16 mouse cellular contexts compared by ENCODE assay signal in the genomic region with DNA sequence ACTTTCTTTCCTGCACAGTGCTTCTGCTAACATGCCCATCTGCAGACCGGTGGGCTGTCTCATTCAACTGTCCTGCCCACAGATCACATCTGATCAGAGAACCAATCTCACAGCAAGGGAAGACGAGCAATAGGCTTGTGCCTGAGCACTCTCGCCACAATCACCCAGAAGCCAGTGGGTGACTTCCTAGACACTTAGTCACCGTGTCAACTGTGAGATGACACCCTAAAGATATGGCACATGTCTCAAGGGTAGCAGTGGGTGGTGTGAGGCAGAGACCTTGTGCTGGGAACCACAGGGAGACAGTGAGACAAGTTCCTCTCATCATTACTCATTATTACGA. TPM values are rescaled to one million over a fixed set of nuclear protein-coding genes. Genes with fewer than 3 reads are reported as not detected.
A peak's percentile ranks its signal among the peaks of the same experiment; 100 is the strongest.
DNase-seq lines count a peak whose midpoint lies in the region; ATAC-seq and TF ChIP-seq lines count a peak whose summit lies in the region.
"Had no signal": no experiment of that assay in that cellular context is flagged by ENCODE, and none has a peak within 500 bp of the region (broad histone marks: within the 10 kb centered on the region; RNA-seq: fewer than 3 reads in every experiment).

No protein-coding gene starts in this region.

- H3K79me2 ChIP-seq in MEL (ENCODE audit: control insufficient read depth, insufficient read depth, low read length, poor library complexity), result no peaks in the 10 kb centered on the region

- no peak overlapping the region for H3K4me3 ChIP-seq in liver, embryonic 11.5 days (ENCODE audit: low read depth, low read length)
- peak overlapping the region; percentile 17 to 21; a peak in 3 of 4 replicates for H3K4me3 ChIP-seq in MEL (ENCODE audit: control insufficient read depth in 1 of 2, insufficient read depth in 1 of 2, low read depth in 2 of 2, low read length in 2 of 2)
- no peak overlapping the region for H3K4me3 ChIP-seq in liver, embryonic 12.5 days
- H3K4me3 ChIP-seq in hindbrain, embryonic 11.5 days (ENCODE audit: low read depth, low read length), result no peak overlapping the region
- H3K4me3 ChIP-seq: embryonic facial prominence, embryonic 10.5 days; hindbrain, embryonic 13.5 days; layer of hippocampus, adult 2 months; midbrain, embryonic 12.5 days; neural tube, embryonic 13.5 days had no signal

- H3K27me3 ChIP-seq in liver, embryonic 11.5 days (replicated peaks; ENCODE audit: control insufficient read depth, insufficient read depth, low read length), result no peaks in the 10 kb centered on the region
- H3K27me3 ChIP-seq in MEL (ENCODE audit: control insufficient read depth in 1 of 2, insufficient read depth in 2 of 2, low read length in 2 of 2), result no peaks in the 10 kb centered on the region
- no peaks in the 10 kb centered on the region for H3K27me3 ChIP-seq in liver, embryonic 12.5 days (replicated peaks)
- no peaks in the 10 kb centered on the region for H3K27me3 ChIP-seq in hindbrain, embryonic 11.5 days (ENCODE audit: control insufficient read depth, insufficient read depth, low read length)
- H3K27me3 ChIP-seq: hindbrain, embryonic 13.5 days; midbrain, embryonic 12.5 days; neural tube, embryonic 13.5 days had no signal

- no peak overlapping the region for H3K4me2 ChIP-seq in liver, embryonic 11.5 days
- no peak overlapping the region for H3K4me2 ChIP-seq in liver, embryonic 12.5 days
- no peak overlapping the region for H3K4me2 ChIP-seq in hindbrain, embryonic 11.5 days (replicated peaks; ENCODE audit: low read depth, low read length)
- H3K4me2 ChIP-seq: hindbrain, embryonic 13.5 days; midbrain, embryonic 12.5 days; neural tube, embryonic 13.5 days had no signal

- no peak overlapping the region for H3K9ac ChIP-seq in liver, embryonic 11.5 days (ENCODE audit: low read depth, low read length)
- H3K9ac ChIP-seq in MEL (ENCODE audit: control insufficient read depth, low read depth, low read length, poor library complexity, severe bottlenecking), result peak overlapping the region; percentile 27
- H3K9ac ChIP-seq in liver, embryonic 12.5 days, result no peak overlapping the region
- H3K9ac ChIP-seq in hindbrain, embryonic 11.5 days (ENCODE audit: low read depth, low read length), result no peak overlapping the region
- H3K9ac ChIP-seq: hindbrain, embryonic 13.5 days; liver, embryonic 14.5 days; midbrain, embryonic 12.5 days; neural tube, embryonic 13.5 days had no signal

- no peak overlapping the region for H3K27ac ChIP-seq in liver, embryonic 11.5 days (ENCODE audit: low read depth, low read length)
- H3K27ac ChIP-seq in MEL (ENCODE audit: control insufficient read depth, low read depth, low read length), result peak overlapping the region; percentile 51
- no peak overlapping the region for H3K27ac ChIP-seq in liver, embryonic 12.5 days
- no peak overlapping the region for H3K27ac ChIP-seq in hindbrain, embryonic 11.5 days (ENCODE audit: low read depth, low read length)
- H3K27ac ChIP-seq: embryonic facial prominence, embryonic 10.5 days; hindbrain, embryonic 13.5 days; layer of hippocampus, adult 2 months; liver, embryonic 14.5 days; midbrain, embryonic 12.5 days; neural tube, embryonic 13.5 days had no signal

- DNase-seq in liver, embryonic 11.5 days (ENCODE audit: low spot score), result no peak
- DNase-seq in liver (no peak), MEL (ENCODE audit: low read depth, low spot score) (peak; percentile 90)
- no peak for DNase-seq in hindbrain, embryonic 11.5 days (ENCODE audit: low spot score)
- DNase-seq in embryo, embryonic 10.5 days (ENCODE audit: low spot score), result no peak
- DNase-seq: cerebellum, adult 2 months had no signal

- H3K36me3 ChIP-seq in liver, embryonic 11.5 days (ENCODE audit: control insufficient read depth, insufficient read depth, low read length), result no peaks in the 10 kb centered on the region
- H3K36me3 ChIP-seq in MEL (ENCODE audit: control insufficient read depth in 1 of 2, insufficient read depth in 2 of 2, low read length in 2 of 2), result peaks cover 0 to 30% of the 10 kb centered on the region in 2 experiments; a peak in 2 of 4 replicates
- no peaks in the 10 kb centered on the region for H3K36me3 ChIP-seq in liver, embryonic 12.5 days
- H3K36me3 ChIP-seq in hindbrain, embryonic 11.5 days (ENCODE audit: control insufficient read depth, insufficient read depth, low read length), result no peaks in the 10 kb centered on the region
- H3K36me3 ChIP-seq: embryonic facial prominence, embryonic 10.5 days; hindbrain, embryonic 13.5 days; midbrain, embryonic 12.5 days; neural tube, embryonic 13.5 days had no signal

- no peaks in the 10 kb centered on the region for H3K9me3 ChIP-seq in liver, embryonic 11.5 days (ENCODE audit: control insufficient read depth, low read length)
- H3K9me3 ChIP-seq in MEL (replicated peaks; ENCODE audit: insufficient read depth, low read length), result no peaks in the 10 kb centered on the region
- no peaks in the 10 kb centered on the region for H3K9me3 ChIP-seq in liver, embryonic 12.5 days (replicated peaks)
- no peaks in the 10 kb centered on the region for H3K9me3 ChIP-seq in hindbrain, embryonic 11.5 days (ENCODE audit: control insufficient read depth, low read length)
- H3K9me3 ChIP-seq: embryonic facial prominence, embryonic 10.5 days; hindbrain, embryonic 13.5 days; midbrain, embryonic 12.5 days; neural tube, embryonic 13.5 days had no signal

- TF ChIP-seq RAD21 in MEL (IDR thresholded peaks at IDR 0.05; ENCODE audit: low read depth, low read length), result no peak

- peak; percentile 37; the same call in 1 of the 2 replicates for ATAC-seq in liver, embryonic 11.5 days (replicated peaks; ENCODE audit: low FRiP score)
- ATAC-seq in liver, embryonic 12.5 days, result peak; percentile 52; the same call in 1 of the 2 replicates
- peak; percentile 28; the same call in 1 of the 2 replicates for ATAC-seq in neutrophil, adult 5-6 weeks (ENCODE audit: extremely low read depth, insufficient number of reproducible peaks, low FRiP score, poor library complexity, severe bottlenecking)
- ATAC-seq in hindbrain, embryonic 11.5 days (ENCODE audit: low FRiP score), result no peak
- ATAC-seq in cerebellum, adult (ENCODE audit: insufficient number of reproducible peaks, low FRiP score, low TSS enrichment), result no peak

- TF ChIP-seq CTCF in MEL (IDR thresholded peaks at IDR 0.05 in 2 of 3, conservative IDR thresholded peaks at IDR 0.05 in 1 of 3; ENCODE audit: control insufficient read depth in 1 of 3, insufficient read depth in 1 of 3, low read depth in 2 of 3, low read length in 3 of 3, poor library complexity in 1 of 3, severe bottlenecking in 1 of 3), result no peak

- TF ChIP-seq EP300 in MEL (IDR thresholded peaks at IDR 0.05; ENCODE audit: low read depth in 1 of 2, low read length in 2 of 2), result peak; percentile 32 to 72; a peak in 3 of 4 replicates

- H3K4me1 ChIP-seq in liver, embryonic 11.5 days (replicated peaks; ENCODE audit: control insufficient read depth, insufficient read depth, low read length), result peaks cover 7% of the 10 kb centered on the region; the same call in 1 of the 2 replicates
- H3K4me1 ChIP-seq in MEL (ENCODE audit: control insufficient read depth in 1 of 2, insufficient read depth in 2 of 2, low read length in 2 of 2), result peaks cover 13 to 32% of the 10 kb centered on the region in 2 experiments
- peaks cover 36% of the 10 kb centered on the region for H3K4me1 ChIP-seq in liver, embryonic 12.5 days
- H3K4me1 ChIP-seq in hindbrain, embryonic 11.5 days (replicated peaks; ENCODE audit: control insufficient read depth, insufficient read depth, low read length), result no peaks in the 10 kb centered on the region
- H3K4me1 ChIP-seq: embryonic facial prominence, embryonic 10.5 days; hindbrain, embryonic 13.5 days; midbrain, embryonic 12.5 days; neural tube, embryonic 13.5 days had no signal

- peak in 1 of 2 experiments; percentile 54; a peak in 1 of 4 replicates for TF ChIP-seq POLR2A in MEL (IDR thresholded peaks at IDR 0.05; ENCODE audit: control insufficient read depth in 1 of 2, insufficient read depth in 1 of 2, low read depth in 1 of 2, low read length in 2 of 2, poor library complexity in 1 of 2)

- WGBS in liver, embryonic 11.5 days, result 41% methylated on average over 5 of the region's 5 CpGs
- WGBS in liver, embryonic 12.5 days (ENCODE audit: insufficient replicate concordance), result 33% methylated on average over 5 of the region's 5 CpGs
- 89% methylated on average over 5 of the region's 5 CpGs for WGBS in hindbrain, embryonic 11.5 days

TF ChIP-seq in MEL, 35 proteins besides CTCF, POLR2A, EP300 and RAD21 (continues in another document):
- no peak for TF ChIP-seq MAZ (IDR thresholded peaks at IDR 0.05; ENCODE audit: low read depth, low read length)
- TF ChIP-seq MXI1 (IDR thresholded peaks at IDR 0.05; ENCODE audit: low read depth, low read length), result peak; percentile 83
- 0 out of 2 replicates have a peak, but pooled peaks have one; percentile 45 for TF ChIP-seq ZMIZ1 (IDR thresholded peaks at IDR 0.05; ENCODE audit: low read depth, low read length)
- no peak; the same call in 1 of the 2 replicates for TF ChIP-seq TAL1 (IDR thresholded peaks at IDR 0.05; ENCODE audit: low read length)
- peak; percentile 74 for TF ChIP-seq SIN3A (IDR thresholded peaks at IDR 0.05; ENCODE audit: low read length)
- no peak for TF ChIP-seq CHD1 (IDR thresholded peaks at IDR 0.05; ENCODE audit: low read depth, low read length)
- TF ChIP-seq TCF12 (IDR thresholded peaks at IDR 0.05; ENCODE audit: low read depth, low read length), result peak; percentile 16; the same call in 1 of the 2 replicates
- no peak for TF ChIP-seq USF2 (IDR thresholded peaks at IDR 0.05; ENCODE audit: borderline replicate concordance in 1 of 2, insufficient read depth in 1 of 2, low read depth in 1 of 2, low read length in 2 of 2)
- no peak; the same call in 1 of the 2 replicates for TF ChIP-seq ELF1 (IDR thresholded peaks at IDR 0.05; ENCODE audit: low read depth, low read length)

RNA-seq across cellular contexts. Expression of gene Il17ra, which starts 10.0 kb away (rescaled TPM):
- polyA plus RNA-seq in liver, embryonic 11.5 days (2014; fragmentation: Nextera tagmentation; extraction: Ambion mirVana), result 6.8 and 8.7 TPM in 2 replicates
- total RNA-seq in MEL (2012; rRNA removed), result 18.0 and 19.5 TPM in 2 replicates
- polyA plus RNA-seq in MEL (2012; ENCODE audit: insufficient read depth in 1 of 2, insufficient read length in 2 of 2, low read depth in 1 of 2, low replicate concordance in 2 of 2, missing spikeins in 1 of 2), result 10 to 100 TPM in 1 of 2 experiments, not detected in 1; 43.3 TPM
- polyA plus RNA-seq in liver, embryonic 12.5 days (2016; fragmentation: Nextera tagmentation; extraction: Ambion mirVana), result 13.3 and 14.8 TPM in 2 replicates
- total RNA-seq in neutrophil, adult 5-6 weeks (2017), result 168 and 176 TPM in 2 replicates
- 2.8 and 5.4 TPM in 2 replicates for polyA plus RNA-seq in hindbrain, embryonic 11.5 days (2014; fragmentation: Nextera tagmentation; extraction: Ambion mirVana)

RNA-seq across cellular contexts. Expression of gene Tmem121b, which starts 40.5 kb away (rescaled TPM):
- polyA plus RNA-seq in liver, embryonic 11.5 days (2014; fragmentation: Nextera tagmentation; extraction: Ambion mirVana), result 0.07 TPM in 1 of 2 replicates, not detected in the other
- total RNA-seq in MEL (2012; rRNA removed), result not detected in 2 replicates
- polyA plus RNA-seq in MEL (2012; ENCODE audit: insufficient read depth in 1 of 2, insufficient read length in 2 of 2, low read depth in 1 of 2, low replicate concordance in 2 of 2, missing spikeins in 1 of 2), result under 1 TPM in 1 of 2 experiments, not detected in 1; 0.18 TPM
- 0.02 TPM in 1 of 2 replicates, not detected in the other for polyA plus RNA-seq in liver, embryonic 12.5 days (2016; fragmentation: Nextera tagmentation; extraction: Ambion mirVana)
- not detected in 2 replicates for total RNA-seq in neutrophil, adult 5-6 weeks (2017)
- 1.0 and 1.8 TPM in 2 replicates for polyA plus RNA-seq in hindbrain, embryonic 11.5 days (2014; fragmentation: Nextera tagmentation; extraction: Ambion mirVana)
- total RNA-seq: gastrocnemius, adult 18-20 months had no signal

Comparison
In these comparisons a context has a peak if more than half of its experiments do, and no peak if none do; other contexts are left out.
1. ATAC-seq: peak in liver, embryonic 11.5 days (single experiment), liver, embryonic 12.5 days (single experiment) and neutrophil, adult 5-6 weeks (single experiment); none in hindbrain, embryonic 11.5 days (single experiment) and cerebellum, adult (single experiment).
2. H3K4me3 ChIP-seq: peak in MEL (2 of 2); none in liver, embryonic 11.5 days (single experiment), liver, embryonic 12.5 days (single experiment) and hindbrain, embryonic 11.5 days (single experiment).